Comparison of ENCODE assay signal across 24 mouse cellular contexts in genomic region chr12:85568298-85568697, GRCm38 (mm10). TPM values are rescaled to one million over a fixed set of nuclear protein-coding genes. Genes with fewer than 3 reads are reported as not detected.
"Had no signal": no experiment of that assay in that cellular context is flagged by ENCODE, and none has a peak within 500 bp of the region (broad histone marks: within the 10 kb centered on the region; RNA-seq: fewer than 3 reads in every experiment).

No protein-coding gene starts in this region.

- H3K27me3 ChIP-seq: heart, embryonic 15.5 days; hindbrain, embryonic 12.5 days; intestine, embryonic 15.5 days; limb, embryonic 12.5 days had no signal

- H3K9me3 ChIP-seq: heart, embryonic 13.5 days; heart, embryonic 15.5 days; hindbrain, embryonic 12.5 days; intestine, embryonic 15.5 days; limb, embryonic 10.5 days; limb, embryonic 12.5 days had no signal

- H3K4me3 ChIP-seq: heart, adult 2 months; heart, embryonic 13.5 days; heart, embryonic 15.5 days; hindbrain, embryonic 12.5 days; intestine, embryonic 15.5 days; left cerebral cortex, adult 2 months; limb, embryonic 10.5 days; limb, embryonic 12.5 days had no signal

- H3K4me2 ChIP-seq: heart, embryonic 11.5 days; heart, embryonic 13.5 days; heart, embryonic 15.5 days; hindbrain, embryonic 12.5 days; hindbrain, embryonic 14.5 days; intestine, embryonic 15.5 days; limb, embryonic 12.5 days; liver, embryonic 11.5 days had no signal

- ATAC-seq: hindbrain, embryonic 16.5 days; inflammation-experienced regulatory T-cells, adult 6 months; intestine, embryonic 15.5 days; intestine, postnatal 0 days had no signal

- H3K36me3 ChIP-seq: heart, embryonic 13.5 days; heart, embryonic 15.5 days; hindbrain, embryonic 12.5 days; intestine, embryonic 15.5 days; limb, embryonic 10.5 days; limb, embryonic 12.5 days had no signal

- H3K9ac ChIP-seq: heart, embryonic 13.5 days; heart, embryonic 15.5 days; hindbrain, embryonic 12.5 days; hindbrain, embryonic 14.5 days; intestine, embryonic 15.5 days; limb, embryonic 12.5 days had no signal

- H3K27ac ChIP-seq: heart, adult 2 months; heart, embryonic 13.5 days; heart, embryonic 15.5 days; hindbrain, embryonic 12.5 days; hindbrain, embryonic 14.5 days; intestine, embryonic 15.5 days; left cerebral cortex, adult 2 months; limb, embryonic 10.5 days; limb, embryonic 12.5 days had no signal

- DNase-seq: gastrocnemius, postnatal 14 days; gastrocnemius, postnatal 36 days; heart, adult 11 months; heart, adult 2 months; heart, postnatal 14 days; heart, postnatal 36 days; kidney, adult 18-20 months; kidney, adult 8-10 months; kidney, postnatal 10 days; kidney, postnatal 25 days; liver had no signal

RNA-seq across cellular contexts. Expression of gene Jdp2, which starts 30.5 kb away (rescaled TPM):
- polyA plus RNA-seq: limb, embryonic 10.5 days had no signal
